Mouse (Mus musculus) spleen, adult 2 months (tissue): Measurements from ENCODE around the gene Zfp830. TPM values are rescaled to one million over a fixed set of nuclear protein-coding genes. Genes with fewer than 3 reads are reported as not detected.

Experiments used
- DNase-seq, 2 experiments: peaks; one replicate each; pipeline versions ENCODE4 v3.0.0 to v3.0.0-alpha.2; 2012 to 2021; ENCODE audit warnings: low spot score in 2 of 2, low read depth in 1 of 2
- H3K27ac ChIP-seq: fragments of 200-500 bp; 2 replicates; pipeline ENCODE4 v1.5.1; 2012; ENCODE audit warnings: low read length, inconsistent platforms; ENCODE audit not compliant: insufficient read depth
- H3K27me3 ChIP-seq: fragments of 200-500 bp; 2 replicates; pipeline ENCODE4 v1.6.1; 2012; ENCODE audit warnings: mild to moderate bottlenecking, moderate library complexity, low read length, inconsistent platforms; ENCODE audit not compliant: control insufficient read depth, insufficient read depth
- H3K36me3 ChIP-seq: fragments of 200-500 bp; 2 replicates; pipeline ENCODE4 v1.6.1; 2012; ENCODE audit warnings: mild to moderate bottlenecking, low read length, inconsistent platforms; ENCODE audit not compliant: control insufficient read depth, insufficient read depth
- H3K4me1 ChIP-seq: fragments of 200-500 bp; 2 replicates; pipeline ENCODE4 v1.6.1; 2011; ENCODE audit warnings: inconsistent platforms; ENCODE audit not compliant: control insufficient read depth, insufficient read depth, insufficient read length
- H3K4me3 ChIP-seq: fragments of 200-500 bp; 2 replicates; pipeline ENCODE4 v1.5.1; 2011; ENCODE audit warnings: mild to moderate bottlenecking, inconsistent platforms; ENCODE audit not compliant: insufficient read depth, insufficient read length; ENCODE audit errors: extremely low read depth
- CTCF ChIP-seq: fragments of 200-500 bp; IDR thresholded peaks from 2 replicates; pipeline ENCODE4 v1.5.1; 2011; ENCODE audit warnings: mild to moderate bottlenecking, inconsistent platforms; ENCODE audit not compliant: insufficient read depth, insufficient read length, insufficient replicate concordance; ENCODE audit errors: extremely low read depth
- POLR2A ChIP-seq: fragments of 200-500 bp; IDR thresholded peaks from 2 replicates; pipeline ENCODE4 v1.6.1; 2011; ENCODE audit warnings: low read depth, low read length, inconsistent platforms
- WGBS: fragments of 180-500 bp; shearing (Covaris S2); methylation state at CpG from one replicate; pipeline ENCODE4 v1.1.7; 2018; 5-methylcytosine and 5-hydroxymethylcytosine counted together
- polyA plus RNA-seq: library from polyadenylated mRNA; depleted of rRNA; stranded (reverse); fragments of >200 nt; gene quantifications from 2 replicates; pipeline ENCODE4 v1.2.3, GENCODE M21; 2012; rRNA removed

Gene Zfp830
- polyA plus RNA-seq, result 5.1 and 5.7 TPM in 2 replicates

DNA sequence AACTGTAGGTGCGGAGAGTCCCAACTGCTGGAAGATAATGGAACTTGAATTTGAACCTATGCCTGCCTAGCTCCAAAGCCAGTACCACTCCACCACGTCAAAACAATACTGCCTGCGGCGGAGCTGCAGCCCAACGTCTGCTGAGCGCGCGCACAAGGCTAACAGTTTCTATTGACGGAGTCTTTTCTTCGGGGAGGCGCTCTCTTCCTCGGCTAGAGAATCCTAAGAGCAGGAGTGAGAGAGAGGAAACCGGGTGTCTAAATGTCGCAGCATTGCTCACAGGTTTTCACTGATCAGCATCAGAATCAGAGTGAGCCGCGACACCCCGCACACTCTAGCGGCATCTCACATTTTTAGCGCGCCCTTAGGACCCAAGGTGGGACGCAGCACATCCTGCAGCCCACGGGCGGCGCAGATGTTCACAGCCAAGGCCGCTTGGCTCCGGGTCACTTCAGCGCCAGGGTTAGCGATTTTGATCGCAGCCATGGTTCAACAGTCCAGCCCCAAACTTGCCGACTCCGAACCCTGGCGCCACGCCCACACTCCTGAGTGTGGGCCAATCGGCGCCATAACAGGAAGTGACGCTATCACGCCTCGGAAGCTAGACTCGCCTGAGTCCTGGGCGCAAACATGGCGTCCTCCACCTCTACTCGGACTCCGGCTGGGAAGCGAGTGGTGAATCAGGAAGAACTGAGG lies at the start of gene Zfp830, which contains the start of gene Cct6b:
Gene Zfp830 (plus strand): TSS at position 604 of the 696 bp plus-strand sequence.
Gene Cct6b (minus strand): TSS at position 580 of the 696 bp plus-strand sequence.
- TF ChIP-seq POLR2A (peak; percentile 94), CTCF (no peak)
- H3K4me1 ChIP-seq, result no peaks in the 10 kb centered on the region; the same call in 1 of the 2 replicates
- DNase-seq, result peak; percentile 85 to 88
- no peaks in the 10 kb centered on the region; the same call in 1 of the 2 replicates for H3K36me3 ChIP-seq
- no peaks in the 10 kb centered on the region for H3K27me3 ChIP-seq
- H3K27ac ChIP-seq, result peak within 1 kb of the TSS; percentile 79
- WGBS, result under 1% methylated on average over 44 of the region's 44 CpGs
- H3K4me3 ChIP-seq, result peak within 1 kb of the TSS; percentile 87

DNA sequence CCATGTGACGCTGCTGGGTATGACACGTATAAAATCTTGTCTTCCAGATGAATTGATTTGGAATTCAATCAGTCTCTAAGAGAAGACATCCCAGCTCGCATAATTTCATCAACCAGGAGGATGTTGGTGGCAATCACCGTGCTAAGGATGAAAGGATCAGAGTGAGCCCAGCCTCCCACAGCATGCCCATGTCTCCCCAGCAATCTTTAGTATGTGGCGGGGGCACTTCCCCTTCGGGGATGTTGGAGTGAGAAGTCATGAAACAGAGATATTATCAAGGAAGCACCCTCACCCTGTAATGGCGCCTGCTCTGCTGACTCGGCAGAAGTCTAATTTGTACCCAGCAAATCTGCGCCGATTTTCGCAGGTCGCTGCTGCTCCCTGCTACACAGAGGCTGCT lies 44.9 kb upstream of the Zfp830 start:
- no peaks in the 10 kb centered on the region for H3K27me3 ChIP-seq
- TF ChIP-seq CTCF, result no peak
- TF ChIP-seq POLR2A, result no peak
- no peak overlapping the region for H3K4me3 ChIP-seq
- no peak overlapping the region for H3K27ac ChIP-seq
- H3K4me1 ChIP-seq, result no peaks in the 10 kb centered on the region
- 35% methylated on average over 12 of the region's 12 CpGs for WGBS
- no peak for DNase-seq
- no peaks in the 10 kb centered on the region for H3K36me3 ChIP-seq

- Histone ChIP-seq H3K36me3 (no peaks in the 10 kb centered on the region), H3K27ac (no peak overlapping the region), H3K4me3 (no peak overlapping the region), H3K27me3 (no peaks in the 10 kb centered on the region), H3K4me1 (no peaks in the 10 kb centered on the region)
- no peak for TF ChIP-seq CTCF
- no peak for TF ChIP-seq POLR2A
- 95% methylated on average over 2 of the region's 2 CpGs for WGBS
- DNase-seq, result no peak
Observed at GRCm38 (mm10) chr11:82726862-82727261, 37.3 kb upstream of the Zfp830 start.

- no peak overlapping the region for H3K27ac ChIP-seq
- no peak for TF ChIP-seq POLR2A
- TF ChIP-seq CTCF, result no peak
- no peaks in the 10 kb centered on the region for H3K27me3 ChIP-seq
- H3K36me3 ChIP-seq, result no peaks in the 10 kb centered on the region
- no peaks in the 10 kb centered on the region for H3K4me1 ChIP-seq
- no peak overlapping the region for H3K4me3 ChIP-seq
- DNase-seq, result no peak
Observed at GRCm38 (mm10) chr11:82734227-82734626, 29.9 kb upstream of the Zfp830 start.

GRCm38 (mm10) chr11:82739006-82739405 lies 25.1 kb upstream of the Zfp830 start:
- H3K27ac ChIP-seq, result no peak overlapping the region
- TF ChIP-seq CTCF (no peak), POLR2A (no peak)
- H3K4me1 ChIP-seq, result no peaks in the 10 kb centered on the region
- no peaks in the 10 kb centered on the region for H3K36me3 ChIP-seq
- H3K4me3 ChIP-seq, result no peak overlapping the region
- no peak for DNase-seq
- no peaks in the 10 kb centered on the region for H3K27me3 ChIP-seq

- no peaks in the 10 kb centered on the region; the same call in 1 of the 2 replicates for H3K27me3 ChIP-seq
- TF ChIP-seq POLR2A, result no peak
- peak; percentile 45; the same call in 1 of the 2 replicates for TF ChIP-seq CTCF
- 43% methylated on average over 6 of the region's 6 CpGs for WGBS
- H3K4me3 ChIP-seq, result no peak overlapping the region
- peak; percentile 31 to 62 for DNase-seq
- H3K36me3 ChIP-seq, result no peaks in the 10 kb centered on the region
- H3K4me1 ChIP-seq, result no peaks in the 10 kb centered on the region; the same call in 1 of the 2 replicates
- no peak overlapping the region for H3K27ac ChIP-seq
Observed at GRCm38 (mm10) chr11:82746138-82746537, 18.0 kb upstream of the Zfp830 start.

DNA sequence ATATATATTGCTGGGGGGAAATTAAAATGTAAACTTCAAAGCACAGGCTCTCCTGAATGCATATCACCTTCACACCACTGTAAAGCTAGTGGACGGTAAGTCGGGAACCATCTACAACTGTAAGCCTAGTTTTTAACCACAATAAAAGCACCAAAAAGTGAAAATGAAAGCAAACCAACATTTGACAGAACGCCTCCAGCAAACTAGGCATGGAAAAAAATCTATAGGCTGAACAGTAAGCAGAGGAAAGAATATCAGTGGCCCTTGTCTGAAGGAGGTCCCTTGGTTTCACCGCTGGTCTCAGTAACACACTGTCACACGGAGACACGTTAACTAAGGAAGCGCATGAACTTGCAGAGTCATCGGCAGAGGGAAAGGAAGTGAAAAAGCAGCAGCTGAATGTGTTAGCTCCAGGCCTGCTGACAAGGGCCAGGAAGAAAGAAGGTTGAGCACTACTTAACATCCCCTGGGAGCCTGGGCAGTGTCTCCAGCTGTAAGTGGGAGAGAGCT lies 17.2 kb upstream of the Zfp830 start:
- peak overlapping the region; percentile 58 for H3K4me3 ChIP-seq
- DNase-seq, result peak in 1 of 2 experiments; percentile 25
- TF ChIP-seq CTCF, result no peak
- no peak for TF ChIP-seq POLR2A
- H3K36me3 ChIP-seq, result no peaks in the 10 kb centered on the region
- H3K27me3 ChIP-seq, result no peaks in the 10 kb centered on the region; the same call in 1 of the 2 replicates
- H3K4me1 ChIP-seq, result no peaks in the 10 kb centered on the region; the same call in 1 of the 2 replicates
- 2% methylated on average over 8 of the region's 8 CpGs for WGBS
- peak overlapping the region; percentile 56 for H3K27ac ChIP-seq
